Mouse (Mus musculus): Measurements from ENCODE around the gene Rgcc. TPM values are rescaled to one million over a fixed set of nuclear protein-coding genes. Genes with fewer than 3 reads are reported as not detected.
A peak's percentile ranks its signal among the peaks of the same experiment; 100 is the strongest.

Gene Rgcc
- polyA plus RNA-seq, 1 experiment from 2014 or later, result 45.4 TPM

DNA sequence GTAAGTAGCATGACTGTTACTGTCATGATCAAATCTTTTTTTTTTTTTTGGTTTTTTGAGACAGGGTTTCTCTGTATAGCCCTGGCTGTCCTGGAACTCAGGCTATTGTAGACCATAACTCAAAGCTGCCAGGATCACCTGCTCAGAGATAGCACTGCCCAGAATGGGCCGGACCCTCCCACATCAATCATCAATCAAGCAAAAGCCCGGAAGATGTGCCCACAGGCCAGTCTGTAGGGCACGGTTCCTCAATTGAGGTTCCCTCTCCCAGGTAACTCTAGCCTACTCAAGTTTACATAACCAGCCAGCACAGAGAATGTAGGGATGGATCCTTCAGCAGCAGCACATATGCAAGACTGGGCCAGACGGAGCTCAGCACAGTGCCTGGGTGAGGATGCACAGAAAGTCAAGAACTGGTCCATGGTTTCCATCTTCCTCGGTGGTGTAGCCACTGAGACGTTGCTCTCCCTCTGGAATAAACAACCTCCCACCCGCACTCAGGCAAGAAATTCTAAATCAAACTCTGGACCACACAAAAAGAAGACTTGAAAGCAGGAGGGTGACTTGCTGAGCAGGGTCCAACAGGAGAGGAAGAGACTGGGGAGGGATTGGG, 14.1 kb downstream of the Rgcc start:
- Histone ChIP-seq H3K4me1 (replicated peaks; ENCODE audit: control insufficient read depth, insufficient read depth) (no peaks in the 10 kb centered on the region; the same call in 1 of the 2 replicates), H3K4me3 (ENCODE audit: low read depth, low read length) (no peak overlapping the region), H3K4me2 (replicated peaks; ENCODE audit: low read depth) (no peak overlapping the region), H3K36me3 (ENCODE audit: control insufficient read depth, insufficient read depth, low read length) (no peaks in the 10 kb centered on the region), H3K27me3 (ENCODE audit: control insufficient read depth, insufficient read depth, low read length) (no peaks in the 10 kb centered on the region), H3K9ac (ENCODE audit: low read length) (no peak overlapping the region), H3K27ac (replicated peaks) (no peak overlapping the region), H3K9me3 (ENCODE audit: control insufficient read depth, low read length) (no peaks in the 10 kb centered on the region)
- DNase-seq (ENCODE audit: low spot score) (no peak), ATAC-seq (ENCODE audit: low FRiP score, low TSS enrichment) (no peak)
- 79% methylated on average over 7 of the region's 7 CpGs for whole genome bisulfite sequencing
- TF ChIP-seq EP300 (optimal IDR thresholded peaks at IDR 0.05) (no peak), CTCF (IDR thresholded peaks at IDR 0.05; ENCODE audit: low read depth) (no peak)

DNA sequence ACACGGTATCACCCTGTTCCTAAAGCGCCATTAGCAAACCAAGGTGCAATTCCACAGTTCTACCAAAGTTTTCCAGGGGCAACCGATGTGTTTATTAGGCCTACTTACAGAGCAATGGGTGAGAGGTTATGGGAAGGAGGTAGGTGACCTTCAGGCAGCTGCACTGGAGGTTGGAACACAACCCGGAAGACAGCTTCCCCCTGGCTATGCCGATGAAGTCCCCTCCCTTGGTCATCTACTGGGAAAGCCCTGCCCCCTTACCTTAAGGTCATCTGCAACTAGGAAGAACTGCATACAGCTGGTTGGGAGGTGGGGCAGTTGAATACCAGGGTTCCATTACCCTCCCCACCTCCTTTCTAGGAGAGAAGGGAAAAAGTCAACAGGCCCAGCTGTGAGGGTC, 15.9 kb downstream of the Rgcc start:
- no peak overlapping the region for H3K27ac ChIP-seq (replicated peaks)

DNA sequence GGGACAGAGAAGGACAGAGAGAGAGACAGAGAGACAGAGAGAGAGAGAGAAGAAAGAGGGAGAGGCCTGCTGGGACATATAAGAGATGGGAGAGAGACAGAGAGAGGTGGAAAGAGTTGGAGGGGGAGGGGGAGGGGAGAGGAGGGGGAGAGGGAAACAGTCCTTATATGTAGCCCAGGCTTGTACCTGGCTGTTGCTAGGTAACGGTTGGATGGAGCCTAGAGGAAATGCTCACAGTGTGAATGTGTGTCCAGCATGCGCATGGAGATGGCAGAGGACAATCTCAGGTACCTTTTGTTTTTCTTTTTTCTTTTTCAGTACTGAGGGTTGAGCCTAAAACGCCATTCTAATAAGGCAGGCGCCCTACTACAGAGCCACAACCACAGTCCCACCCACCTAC, 16.8 kb downstream of the Rgcc start:
- H3K36me3 ChIP-seq (ENCODE audit: control insufficient read depth, insufficient read depth, low read length), result no peaks in the 10 kb centered on the region
- TF ChIP-seq CTCF (IDR thresholded peaks at IDR 0.05; ENCODE audit: low read depth) (no peak), EP300 (optimal IDR thresholded peaks at IDR 0.05) (no peak)
- no peak overlapping the region for H3K27ac ChIP-seq (replicated peaks)
- no peaks in the 10 kb centered on the region for H3K27me3 ChIP-seq (ENCODE audit: control insufficient read depth, insufficient read depth, low read length)
- no peaks in the 10 kb centered on the region for H3K9me3 ChIP-seq (ENCODE audit: control insufficient read depth, low read length)
- H3K9ac ChIP-seq (ENCODE audit: low read length), result no peak overlapping the region
- DNase-seq (ENCODE audit: low spot score), result no peak
- no peaks in the 10 kb centered on the region for H3K4me1 ChIP-seq (replicated peaks; ENCODE audit: control insufficient read depth, insufficient read depth)
- ATAC-seq (ENCODE audit: low FRiP score, low TSS enrichment), result no peak
- H3K4me3 ChIP-seq (ENCODE audit: low read depth, low read length), result no peak overlapping the region
- no peak overlapping the region for H3K4me2 ChIP-seq (replicated peaks; ENCODE audit: low read depth)
- 88% methylated on average over 4 of the region's 4 CpGs for WGBS

More for the DNA sequence above, 15.9 kb downstream of the Rgcc start:
- H3K4me2 ChIP-seq (replicated peaks; ENCODE audit: low read depth), result no peak overlapping the region
- no peak overlapping the region for H3K4me3 ChIP-seq (ENCODE audit: low read depth, low read length)
- no peaks in the 10 kb centered on the region for H3K9me3 ChIP-seq (ENCODE audit: control insufficient read depth, low read length)
- TF ChIP-seq EP300 (optimal IDR thresholded peaks at IDR 0.05), result no peak
- no peak for TF ChIP-seq CTCF (IDR thresholded peaks at IDR 0.05; ENCODE audit: low read depth)
- no peak overlapping the region for H3K9ac ChIP-seq (ENCODE audit: low read length)
- ATAC-seq (ENCODE audit: low FRiP score, low TSS enrichment), result no peak
- no peaks in the 10 kb centered on the region for H3K27me3 ChIP-seq (ENCODE audit: control insufficient read depth, insufficient read depth, low read length)
- 91% methylated on average over 5 of the region's 5 CpGs for WGBS
- H3K4me1 ChIP-seq (replicated peaks; ENCODE audit: control insufficient read depth, insufficient read depth), result no peaks in the 10 kb centered on the region
- no peak for DNase-seq (ENCODE audit: low spot score)
- no peaks in the 10 kb centered on the region for H3K36me3 ChIP-seq (ENCODE audit: control insufficient read depth, insufficient read depth, low read length)

DNA sequence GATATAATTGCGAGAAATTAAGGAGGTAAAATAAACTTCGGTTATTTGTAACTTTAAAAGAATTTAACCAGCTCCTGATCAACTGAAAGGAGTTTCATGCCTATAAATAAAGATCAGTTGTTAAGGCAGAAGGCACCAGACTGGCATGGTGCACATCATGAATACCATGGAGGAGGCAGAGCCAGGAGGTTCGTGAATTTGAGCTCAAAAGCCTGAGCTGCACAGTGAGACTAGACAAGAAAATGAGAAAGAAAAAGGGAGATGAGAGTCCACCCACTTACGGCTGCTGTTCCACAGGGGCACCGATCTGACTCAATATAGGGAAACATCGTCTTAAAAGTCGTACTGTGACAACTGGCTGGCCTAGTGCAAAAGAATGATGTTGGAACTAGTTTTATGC, 17.5 kb downstream of the Rgcc start:
- H3K4me1 ChIP-seq (replicated peaks; ENCODE audit: control insufficient read depth, insufficient read depth), result no peaks in the 10 kb centered on the region
- H3K27me3 ChIP-seq (ENCODE audit: control insufficient read depth, insufficient read depth, low read length), result no peaks in the 10 kb centered on the region
- DNase-seq (ENCODE audit: low spot score) (no peak), ATAC-seq (ENCODE audit: low FRiP score, low TSS enrichment) (no peak)
- no peak overlapping the region for H3K4me2 ChIP-seq (replicated peaks; ENCODE audit: low read depth)
- no peaks in the 10 kb centered on the region for H3K36me3 ChIP-seq (ENCODE audit: control insufficient read depth, insufficient read depth, low read length)
- H3K4me3 ChIP-seq (ENCODE audit: low read depth, low read length), result no peak overlapping the region
- no peak overlapping the region for H3K9ac ChIP-seq (ENCODE audit: low read length)
- TF ChIP-seq CTCF (IDR thresholded peaks at IDR 0.05; ENCODE audit: low read depth), result no peak
- TF ChIP-seq EP300 (optimal IDR thresholded peaks at IDR 0.05), result no peak
- WGBS, result 90% methylated on average over 7 of the region's 7 CpGs
- H3K9me3 ChIP-seq (ENCODE audit: control insufficient read depth, low read length), result no peaks in the 10 kb centered on the region
- no peak overlapping the region for H3K27ac ChIP-seq (replicated peaks)

DNA sequence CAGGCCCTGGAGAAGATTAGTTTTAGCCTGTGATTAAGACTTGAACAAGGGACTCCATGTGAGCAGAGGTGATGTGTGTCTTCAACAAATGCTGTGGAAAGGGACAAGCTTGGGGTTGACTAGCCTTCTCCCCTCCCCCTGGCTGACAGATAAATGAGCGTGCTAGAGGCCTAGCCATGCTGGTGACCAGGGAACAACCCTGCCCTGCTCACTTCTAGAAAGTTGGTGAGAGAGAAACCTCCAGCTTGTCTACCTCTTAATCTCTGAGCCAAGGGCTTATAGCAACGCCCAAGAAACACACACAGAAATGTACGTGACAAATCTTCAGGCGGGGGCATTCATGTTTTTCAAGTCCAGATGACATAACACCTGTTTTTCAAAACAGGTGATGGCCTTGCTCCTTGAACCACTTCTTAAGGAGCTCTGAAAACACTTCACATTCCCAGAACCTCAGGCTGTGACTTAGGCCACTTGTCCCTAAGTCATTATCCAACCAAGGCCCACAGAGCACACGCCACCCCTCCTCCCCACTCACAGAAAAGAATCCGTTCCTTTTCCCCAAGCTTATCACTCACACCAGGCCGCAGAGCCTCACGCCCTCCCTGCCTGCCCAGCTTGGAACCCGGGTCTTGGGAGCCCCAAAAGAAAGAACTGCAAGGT, 19.4 kb downstream of the Rgcc start:
- DNase-seq (ENCODE audit: low spot score), result no peak
- H3K4me2 ChIP-seq (replicated peaks; ENCODE audit: low read depth), result no peak overlapping the region
- H3K4me1 ChIP-seq (replicated peaks; ENCODE audit: control insufficient read depth, insufficient read depth), result no peaks in the 10 kb centered on the region
- TF ChIP-seq EP300 (optimal IDR thresholded peaks at IDR 0.05), result no peak
- TF ChIP-seq CTCF (IDR thresholded peaks at IDR 0.05; ENCODE audit: low read depth), result no peak
- no peak overlapping the region for H3K27ac ChIP-seq (replicated peaks)
- ATAC-seq (ENCODE audit: low FRiP score, low TSS enrichment), result no peak
- no peaks in the 10 kb centered on the region for H3K9me3 ChIP-seq (ENCODE audit: control insufficient read depth, low read length)
- no peak overlapping the region for H3K9ac ChIP-seq (ENCODE audit: low read length)
- no peaks in the 10 kb centered on the region for H3K27me3 ChIP-seq (ENCODE audit: control insufficient read depth, insufficient read depth, low read length)
- no peaks in the 10 kb centered on the region for H3K36me3 ChIP-seq (ENCODE audit: control insufficient read depth, insufficient read depth, low read length)
- WGBS, result 78% methylated on average over 9 of the region's 9 CpGs
- H3K4me3 ChIP-seq (ENCODE audit: low read depth, low read length), result no peak overlapping the region

DNA sequence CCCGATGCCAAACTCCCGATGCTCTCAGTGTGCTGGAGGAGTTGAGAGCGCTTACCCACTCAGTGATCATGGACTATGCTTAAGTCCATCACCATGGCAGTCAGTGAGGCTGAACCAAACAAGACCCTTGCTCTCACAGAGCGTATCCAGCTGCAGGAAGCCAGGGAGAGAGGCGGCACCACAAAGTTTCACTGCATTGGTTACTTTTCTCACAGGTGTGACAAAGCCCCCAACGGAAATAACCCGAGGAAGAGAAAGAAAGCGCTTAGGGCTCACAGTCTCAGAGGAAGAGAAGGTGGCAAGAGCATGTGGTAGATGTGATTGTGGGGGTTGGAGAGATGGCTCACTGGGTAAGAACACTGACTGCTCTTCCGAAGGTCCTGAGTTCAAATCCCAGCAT, 21.0 kb downstream of the Rgcc start:
- no peak overlapping the region for H3K4me2 ChIP-seq (replicated peaks; ENCODE audit: low read depth)
- H3K36me3 ChIP-seq (ENCODE audit: control insufficient read depth, insufficient read depth, low read length), result no peaks in the 10 kb centered on the region
- WGBS, result 86% methylated on average over 9 of the region's 9 CpGs
- H3K4me1 ChIP-seq (replicated peaks; ENCODE audit: control insufficient read depth, insufficient read depth), result no peaks in the 10 kb centered on the region
- TF ChIP-seq CTCF (IDR thresholded peaks at IDR 0.05; ENCODE audit: low read depth) (no peak), EP300 (optimal IDR thresholded peaks at IDR 0.05) (no peak)
- DNase-seq (ENCODE audit: low spot score) (no peak), ATAC-seq (ENCODE audit: low FRiP score, low TSS enrichment) (no peak)
- H3K9me3 ChIP-seq (ENCODE audit: control insufficient read depth, low read length), result no peaks in the 10 kb centered on the region
- peak overlapping the region; percentile 53 for H3K27ac ChIP-seq (replicated peaks)
- H3K27me3 ChIP-seq (ENCODE audit: control insufficient read depth, insufficient read depth, low read length), result no peaks in the 10 kb centered on the region
- H3K9ac ChIP-seq (ENCODE audit: low read length), result no peak overlapping the region
- no peak overlapping the region for H3K4me3 ChIP-seq (ENCODE audit: low read depth, low read length)
